Mouse (Mus musculus) liver, embryonic 16.5 days (tissue): ENCODE data around the gene Snx29. TPM values are rescaled to one million over a fixed set of nuclear protein-coding genes. Genes with fewer than 3 reads are reported as not detected.

Source experiments
- ATAC-seq: fragments of 200-750 bp; cut with Nextera tagmentation; 2 replicates; pipeline ENCODE4 v1.8.0; 2017; ENCODE audit warnings: low read depth, mild to moderate bottlenecking, moderate number of reproducible peaks, moderate library complexity
- H3K27ac ChIP-seq: fragments of 300-500 bp; sonication (generic); 2 replicates; pipeline ENCODE4 v1.5.1; 2014; ENCODE audit warnings: mild to moderate bottlenecking, low read length
- H3K27me3 ChIP-seq: fragments of 300-500 bp; sonication (generic); 2 replicates; pipeline ENCODE4 v1.6.1; 2014; ENCODE audit warnings: low read depth, low read length, mixed read lengths; ENCODE audit not compliant: control insufficient read depth, insufficient read depth
- H3K36me3 ChIP-seq: fragments of 300-500 bp; sonication (generic); 2 replicates; pipeline ENCODE4 v1.6.1; 2014; ENCODE audit warnings: mild to moderate bottlenecking; ENCODE audit not compliant: control insufficient read depth, insufficient read depth
- H3K4me1 ChIP-seq: fragments of 300-500 bp; sonication (generic); 2 replicates; pipeline ENCODE4 v1.6.1; 2014; ENCODE audit warnings: low read depth, low read length, mixed read lengths; ENCODE audit not compliant: control insufficient read depth
- H3K4me2 ChIP-seq: fragments of 300-500 bp; sonication (generic); 2 replicates; pipeline ENCODE4 v1.6.1; 2014; ENCODE audit warnings: low read depth, low read length, mixed read lengths
- H3K4me3 ChIP-seq: fragments of 300-500 bp; sonication (generic); 2 replicates; pipeline ENCODE4 v1.5.1; 2014; ENCODE audit warnings: low read depth, mild to moderate bottlenecking, low read length
- H3K9ac ChIP-seq: fragments of 300-500 bp; sonication (generic); 2 replicates; pipeline ENCODE4 v1.6.1; 2014; ENCODE audit warnings: low read depth, low read length
- H3K9me3 ChIP-seq: fragments of 300-500 bp; sonication (generic); replicated peaks from 2 replicates; pipeline ENCODE4 v1.6.1; 2016; ENCODE audit warnings: low read length; ENCODE audit not compliant: control insufficient read depth
- WGBS: fragments of 180-500 bp; shearing (Covaris S2); extraction: QIAGEN DNeasy Blood & Tissue Kit; methylation state at CpG from one replicate; pipeline ENCODE4 v1.1.7; 2014; ENCODE audit not compliant: insufficient replicate concordance; 5-methylcytosine and 5-hydroxymethylcytosine counted together
- polyA plus RNA-seq: library from polyadenylated mRNA; unstranded; fragments of >200 nt; fragmentation: Nextera tagmentation; extraction: Ambion mirVana; gene quantifications from 2 replicates; pipeline ENCODE4 v1.2.1, GENCODE M21; 2015

Snx29 gene
- polyA plus RNA-seq, 1 experiment from 2014 or later, result 4.6 TPM

DNA sequence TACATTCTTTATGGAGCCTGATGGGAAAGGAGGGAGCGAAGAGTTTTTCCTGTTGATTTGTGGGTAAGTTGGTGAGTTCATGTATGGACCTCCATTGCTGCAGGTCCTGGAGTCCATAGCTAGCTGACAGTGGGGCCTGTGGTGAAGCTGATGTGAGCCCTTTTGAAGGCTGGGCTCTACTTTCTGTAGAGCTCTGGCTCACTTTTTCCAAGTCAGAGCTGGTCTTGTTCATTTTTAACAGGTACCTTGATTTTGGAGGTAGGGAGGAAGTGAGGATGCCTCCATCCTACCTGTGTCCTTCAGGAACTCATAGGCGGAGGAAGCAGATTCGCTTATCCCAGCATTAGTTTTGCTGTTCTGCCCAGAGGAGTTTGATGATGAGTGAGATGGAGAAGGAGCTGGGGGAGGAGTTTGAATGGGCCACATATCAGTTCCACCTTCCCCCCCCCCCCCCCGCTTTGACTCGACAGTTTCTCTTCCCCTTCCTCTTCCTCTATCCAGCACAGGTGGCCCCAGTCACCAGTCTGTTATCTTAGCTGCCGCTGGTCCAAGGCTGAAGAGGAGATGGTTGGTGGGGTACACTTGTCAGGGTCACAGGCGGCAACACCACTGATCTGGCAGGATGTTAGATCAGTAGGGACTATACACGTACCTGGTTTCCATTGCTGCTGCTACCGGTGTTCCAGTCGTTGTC is 173.4 kb downstream of the Snx29 start:
- Histone ChIP-seq H3K4me1 (no peaks in the 10 kb centered on the region; the same call in 1 of the 2 replicates), H3K9me3 (no peaks in the 10 kb centered on the region), H3K27me3 (no peaks in the 10 kb centered on the region), H3K9ac (no peak overlapping the region), H3K4me3 (no peak overlapping the region), H3K27ac (no peak overlapping the region), H3K4me2 (no peak overlapping the region), H3K36me3 (no peaks in the 10 kb centered on the region)
- 45% methylated on average over 9 of the region's 10 CpGs for WGBS
- ATAC-seq, result no peak

DNA sequence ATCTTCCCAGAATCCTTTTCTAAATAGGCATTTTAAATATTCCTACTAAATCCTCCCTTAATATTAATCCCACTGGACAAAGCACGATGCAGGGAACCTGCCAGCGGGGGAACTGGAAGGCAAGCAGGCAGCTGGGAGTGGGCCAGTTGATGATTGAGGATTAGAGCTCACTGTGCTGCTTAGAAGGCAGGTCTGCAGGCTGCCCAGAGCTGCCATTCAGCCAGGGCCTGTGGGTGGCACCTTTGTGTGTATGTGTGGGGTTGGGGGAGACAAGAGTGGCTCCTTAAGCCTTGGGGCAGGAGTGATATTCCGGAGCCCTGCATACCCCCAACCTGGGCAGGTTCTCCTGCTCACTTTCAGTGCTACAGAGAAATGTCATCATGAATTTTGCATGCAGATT is 174.0 kb downstream of the Snx29 start:
- Histone ChIP-seq H3K4me2 (no peak overlapping the region), H3K4me3 (no peak overlapping the region), H3K9ac (no peak overlapping the region), H3K4me1 (no peaks in the 10 kb centered on the region; the same call in 1 of the 2 replicates), H3K27me3 (no peaks in the 10 kb centered on the region), H3K9me3 (no peaks in the 10 kb centered on the region), H3K36me3 (no peaks in the 10 kb centered on the region), H3K27ac (no peak overlapping the region)
- 65% methylated on average over 3 of the region's 3 CpGs for WGBS
- ATAC-seq, result no peak

DNA sequence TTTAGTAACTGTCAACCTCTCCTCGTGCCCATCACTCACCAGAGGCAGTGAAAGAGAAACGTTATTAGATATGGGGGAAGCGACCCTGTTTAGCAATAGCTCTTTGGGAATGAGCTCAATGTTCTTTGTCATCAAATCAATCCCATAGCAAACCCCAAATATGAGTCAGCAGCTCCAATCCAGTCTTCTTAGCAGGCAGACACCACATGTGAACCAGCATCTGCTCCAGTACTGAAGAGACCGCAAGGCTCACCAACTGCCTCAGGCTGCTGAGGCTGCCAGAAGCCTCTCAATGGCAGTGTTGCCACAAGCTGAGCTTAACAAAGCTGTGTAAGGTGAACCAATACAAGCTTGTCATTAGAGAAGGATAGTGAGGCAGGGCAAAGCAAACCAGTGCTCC is 177.4 kb downstream of the Snx29 start:
- ATAC-seq, result no peak
- Histone ChIP-seq H3K27me3 (no peaks in the 10 kb centered on the region), H3K4me1 (no peaks in the 10 kb centered on the region; the same call in 1 of the 2 replicates), H3K27ac (no peak overlapping the region), H3K4me3 (no peak overlapping the region), H3K9me3 (no peaks in the 10 kb centered on the region), H3K4me2 (no peak overlapping the region), H3K36me3 (no peaks in the 10 kb centered on the region), H3K9ac (no peak overlapping the region)
- 59% methylated on average over 4 of the region's 4 CpGs for WGBS

DNA sequence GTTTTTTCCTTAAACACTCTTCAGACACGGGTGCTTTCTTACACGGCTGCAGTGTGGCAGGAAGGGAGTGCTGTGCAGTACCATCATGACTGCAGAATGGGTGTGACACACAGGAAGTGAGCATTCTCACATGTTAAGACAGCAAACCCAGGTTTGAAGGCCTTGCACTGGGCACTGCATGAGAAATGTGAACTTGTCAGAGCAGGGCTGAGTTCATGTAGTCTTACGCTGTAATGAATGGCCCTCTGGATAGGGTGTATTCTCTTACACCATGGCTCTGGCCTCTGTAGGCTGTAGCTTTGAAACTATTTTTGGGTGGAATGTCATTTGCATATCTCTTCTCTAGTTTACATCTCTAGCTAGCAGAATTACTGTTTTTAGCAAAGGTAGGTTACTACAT is 178.4 kb downstream of the Snx29 start:
- ATAC-seq, result no peak
- WGBS, result 61% methylated on average over 3 of the region's 3 CpGs
- Histone ChIP-seq H3K4me1 (no peaks in the 10 kb centered on the region; the same call in 1 of the 2 replicates), H3K4me3 (no peak overlapping the region), H3K9ac (no peak overlapping the region), H3K9me3 (no peaks in the 10 kb centered on the region), H3K36me3 (no peaks in the 10 kb centered on the region), H3K4me2 (no peak overlapping the region), H3K27ac (no peak overlapping the region), H3K27me3 (no peaks in the 10 kb centered on the region)

DNA sequence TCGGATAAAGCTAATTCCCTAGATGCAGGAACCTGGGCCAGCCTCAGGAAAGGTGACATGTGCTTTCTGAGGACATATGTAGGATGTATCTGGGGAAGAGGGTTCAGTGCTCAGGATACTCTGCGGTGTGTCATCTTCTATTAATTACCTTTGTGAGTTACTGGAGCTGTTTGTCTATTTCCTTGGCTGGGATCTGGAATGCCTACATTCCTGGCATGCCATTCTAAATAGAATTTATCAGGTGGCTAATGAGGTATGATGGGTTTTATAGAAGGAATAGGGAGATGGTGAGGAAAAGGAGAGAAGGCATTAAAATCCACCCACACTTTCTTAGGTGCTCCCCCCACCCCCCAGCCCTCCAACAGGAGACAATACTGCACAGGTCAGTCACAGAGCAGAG is 178.9 kb downstream of the Snx29 start:
- Histone ChIP-seq H3K27me3 (no peaks in the 10 kb centered on the region), H3K27ac (no peak overlapping the region), H3K4me3 (no peak overlapping the region), H3K4me2 (no peak overlapping the region), H3K36me3 (no peaks in the 10 kb centered on the region), H3K9me3 (no peaks in the 10 kb centered on the region), H3K9ac (no peak overlapping the region), H3K4me1 (no peaks in the 10 kb centered on the region; the same call in 1 of the 2 replicates)
- no peak for ATAC-seq
- WGBS, result 59% methylated on average over 2 of the region's 2 CpGs

DNA sequence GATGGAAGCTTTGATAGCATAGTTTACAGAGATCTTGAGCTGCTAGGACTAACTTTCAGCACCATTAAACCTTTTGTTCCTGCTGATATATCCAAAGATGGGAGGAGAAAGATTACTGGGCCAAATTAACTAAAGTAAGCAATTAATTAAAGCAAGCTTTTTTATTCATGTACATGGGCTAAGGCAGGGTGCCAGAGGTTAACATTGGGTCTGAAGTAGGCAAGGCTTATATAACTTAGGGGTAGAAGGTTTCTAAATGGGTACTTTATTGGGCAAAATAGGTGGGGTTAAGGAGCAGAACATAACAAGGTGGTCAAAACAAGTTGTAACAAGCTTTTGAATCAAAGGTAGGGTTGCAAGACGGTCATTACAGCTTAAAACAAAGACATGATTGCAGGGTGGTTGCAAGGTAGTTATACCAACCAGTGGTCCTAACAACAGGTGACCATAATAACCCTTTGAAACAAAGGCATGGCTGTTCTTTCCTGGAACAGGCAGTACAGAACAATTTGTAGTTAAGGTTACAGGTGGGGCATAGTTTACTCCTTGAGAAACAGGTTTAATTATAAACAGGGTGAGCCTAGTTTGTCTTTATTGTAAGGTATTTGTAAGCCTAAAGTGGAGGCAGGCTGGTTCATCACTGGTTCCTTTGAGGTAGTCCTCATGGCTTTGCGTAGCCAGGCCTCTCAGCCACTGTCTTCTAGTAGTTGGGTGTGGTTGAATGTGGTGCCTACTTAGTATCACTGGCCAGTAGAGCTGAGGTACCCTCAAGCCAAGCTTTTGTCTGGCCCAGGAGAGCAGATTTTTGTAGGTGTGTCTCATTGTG is 182.2 kb downstream of the Snx29 start:
- Histone ChIP-seq H3K27me3 (no peaks in the 10 kb centered on the region), H3K36me3 (no peaks in the 10 kb centered on the region), H3K4me2 (no peak overlapping the region), H3K9me3 (no peaks in the 10 kb centered on the region), H3K27ac (no peak overlapping the region), H3K4me3 (no peak overlapping the region), H3K9ac (no peak overlapping the region), H3K4me1 (no peaks in the 10 kb centered on the region)
- 55% methylated on average over 2 of the region's 2 CpGs for WGBS
- no peak for ATAC-seq

DNA sequence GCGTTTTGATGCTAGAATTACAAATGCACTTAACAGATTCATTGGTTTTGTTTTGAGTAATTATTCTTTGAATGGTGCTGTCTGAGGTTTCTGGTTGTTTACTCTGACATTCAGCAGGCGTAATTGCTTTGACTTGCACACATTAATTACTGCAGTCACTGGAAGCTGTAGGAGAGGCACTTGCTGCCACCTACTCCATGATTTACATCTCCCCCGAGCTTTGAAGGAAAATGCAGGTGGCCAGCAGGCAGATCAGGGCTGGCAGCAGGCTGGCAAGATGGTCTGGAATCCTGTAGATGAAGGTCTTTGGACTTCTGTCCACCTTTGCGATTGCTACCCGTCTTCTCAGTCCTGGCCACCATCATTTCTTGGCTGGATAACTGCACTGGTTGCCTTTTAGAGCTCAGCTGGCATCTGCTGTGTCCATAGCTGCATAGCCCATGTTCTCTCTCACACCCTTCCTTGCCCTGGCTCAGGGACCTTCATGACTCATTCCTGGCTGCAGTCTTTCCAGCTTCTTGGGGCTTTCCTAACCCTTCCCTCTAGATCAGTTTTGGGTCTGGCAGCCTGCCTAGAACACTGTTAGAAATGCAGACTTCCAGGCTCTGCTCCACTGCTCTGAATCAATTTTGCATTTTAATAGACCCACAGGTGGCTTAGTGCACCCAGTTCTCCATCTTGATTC is 182.9 kb downstream of the Snx29 start:
- H3K4me1 ChIP-seq, result no peaks in the 10 kb centered on the region
- H3K36me3 ChIP-seq, result no peaks in the 10 kb centered on the region
- H3K4me2 ChIP-seq, result no peak overlapping the region
- 61% methylated on average over 5 of the region's 5 CpGs for WGBS
- ATAC-seq, result no peak
- no peak overlapping the region for H3K9ac ChIP-seq
- H3K9me3 ChIP-seq, result no peaks in the 10 kb centered on the region
- H3K27ac ChIP-seq, result no peak overlapping the region
- no peaks in the 10 kb centered on the region for H3K27me3 ChIP-seq
- H3K4me3 ChIP-seq, result no peak overlapping the region

DNA sequence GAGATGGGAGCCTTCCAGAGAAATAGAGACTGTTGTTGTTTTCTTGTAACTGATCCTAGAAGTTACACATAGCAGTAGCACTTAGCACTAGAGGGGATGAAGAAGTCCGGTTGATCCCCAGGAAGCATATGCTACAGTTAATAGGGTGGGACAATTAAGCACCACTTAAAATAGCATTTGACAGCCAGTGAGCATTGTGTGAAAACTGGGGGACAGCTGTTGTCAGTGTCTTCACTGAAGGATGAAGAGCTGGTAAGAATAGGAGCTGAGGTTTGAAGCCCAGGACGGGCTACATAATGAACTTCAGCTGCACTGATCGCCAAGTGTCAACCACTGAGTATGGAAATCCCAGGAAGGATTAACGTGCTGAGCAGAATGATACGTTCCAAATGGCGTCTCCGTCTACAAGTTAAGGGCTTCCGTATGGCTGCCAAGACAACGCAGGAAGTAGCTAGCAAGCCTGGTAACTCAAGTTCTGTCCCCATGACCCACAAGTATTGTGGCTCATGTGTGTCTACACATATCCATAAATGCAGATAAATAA is 184.6 kb downstream of the Snx29 start:
- ATAC-seq, result no peak
- Histone ChIP-seq H3K36me3 (no peaks in the 10 kb centered on the region), H3K4me2 (no peak overlapping the region), H3K4me3 (no peak overlapping the region), H3K9ac (no peak overlapping the region), H3K9me3 (no peaks in the 10 kb centered on the region), H3K27me3 (no peaks in the 10 kb centered on the region), H3K27ac (no peak overlapping the region), H3K4me1 (no peaks in the 10 kb centered on the region)
- 74% methylated on average over 9 of the region's 9 CpGs for WGBS
